Mouse (Mus musculus): Measurements from ENCODE around the gene Pik3r4.
"Not testable (repeated sequence)": the region's sequence is repeated elsewhere in the genome, so short reads cannot be mapped to it uniquely, and the experiment has no call there.

Gene Pik3r4

GRCm38 (mm10) chr9:105642460-105643371, at the start of gene Pik3r4:
Gene Pik3r4, plus strand, starts transcription at chr9:105642978.
- peak; percentile 87 for DNase-seq

DNA sequence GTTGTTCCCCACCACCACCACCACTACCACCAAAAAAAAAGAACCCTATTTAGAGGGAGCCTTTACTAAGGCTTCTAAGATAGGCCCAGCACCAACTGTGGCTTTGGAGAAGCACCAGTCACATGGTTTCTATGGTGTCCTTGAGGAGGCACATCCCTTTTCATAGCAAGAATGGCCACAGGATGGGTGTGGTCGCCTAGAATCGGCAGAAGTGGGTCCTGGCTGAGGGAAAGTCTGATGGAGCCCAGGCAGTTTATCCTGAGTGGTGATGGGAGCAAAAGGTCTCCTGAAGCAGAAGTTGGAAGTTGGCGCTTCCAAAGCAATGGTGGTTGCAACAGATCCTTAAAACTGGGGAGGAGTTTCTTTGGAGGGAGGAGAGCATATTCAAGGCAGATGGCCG, 43.9 kb upstream of the Pik3r4 start:
- no peak for DNase-seq

DNA sequence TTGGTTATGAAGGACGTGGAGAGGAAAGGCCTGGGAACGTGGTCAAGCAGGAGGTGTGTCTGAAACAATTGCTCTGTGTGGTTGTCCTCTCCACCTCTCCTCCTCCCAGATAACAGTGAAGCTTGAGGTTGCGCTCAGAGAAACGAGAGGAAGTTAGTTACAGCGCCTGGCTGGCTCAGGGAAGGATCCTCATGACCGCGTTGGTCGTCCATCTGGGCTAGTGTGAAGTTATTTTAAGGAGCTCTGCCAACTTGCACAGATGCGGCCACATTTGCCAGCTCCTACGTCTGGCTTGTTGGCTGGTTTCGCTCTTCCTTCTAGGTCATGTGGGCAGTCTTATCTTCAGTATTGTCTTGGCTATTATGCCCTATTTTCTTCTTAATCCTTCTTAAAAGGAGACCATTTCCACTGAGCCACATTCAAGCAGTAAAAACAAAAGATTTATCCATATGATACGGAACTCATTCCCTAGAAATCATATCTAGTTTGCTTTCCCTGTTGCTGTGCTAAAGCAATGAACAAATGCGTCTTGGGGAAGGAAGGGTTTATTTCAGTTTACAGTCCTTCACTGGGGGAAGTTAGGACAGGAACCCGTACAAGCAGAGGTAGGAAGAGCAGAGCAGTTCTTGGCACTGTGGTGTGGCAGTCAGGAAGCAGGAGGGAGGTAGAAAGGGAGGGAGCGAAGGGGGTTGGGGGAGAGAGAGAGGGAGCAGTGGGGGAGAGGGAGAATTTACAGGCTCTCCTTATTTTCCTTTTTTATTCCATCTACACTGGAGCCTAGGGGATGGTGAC, 30.6 kb upstream of the Pik3r4 start:
- peak; percentile 45 for DNase-seq

DNA sequence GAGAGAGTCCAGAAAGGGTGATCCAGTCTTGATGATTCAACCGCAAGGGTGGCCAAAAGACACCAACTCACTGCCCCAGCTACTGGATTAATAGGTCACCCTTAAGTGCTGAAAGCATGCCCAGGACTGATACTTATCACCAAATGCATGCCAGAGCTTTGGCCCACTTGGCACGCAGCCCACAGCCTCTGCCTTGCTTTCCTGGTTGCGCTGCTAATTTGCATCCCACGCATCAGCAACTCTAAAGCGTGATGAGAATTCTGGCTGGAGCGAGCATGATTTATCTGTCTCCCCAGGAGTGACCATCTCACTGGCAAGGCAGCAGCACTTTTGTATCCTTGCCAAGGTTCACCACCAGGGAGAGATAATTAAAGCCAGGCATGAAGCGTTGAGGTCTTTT, 29.9 kb upstream of the Pik3r4 start:
- peak; percentile 86 for DNase-seq

- DNase-seq, result no peak
These were observed 26.8 kb upstream of the Pik3r4 start for GRCm38 (mm10) chr9:105615952-105616351.

DNA sequence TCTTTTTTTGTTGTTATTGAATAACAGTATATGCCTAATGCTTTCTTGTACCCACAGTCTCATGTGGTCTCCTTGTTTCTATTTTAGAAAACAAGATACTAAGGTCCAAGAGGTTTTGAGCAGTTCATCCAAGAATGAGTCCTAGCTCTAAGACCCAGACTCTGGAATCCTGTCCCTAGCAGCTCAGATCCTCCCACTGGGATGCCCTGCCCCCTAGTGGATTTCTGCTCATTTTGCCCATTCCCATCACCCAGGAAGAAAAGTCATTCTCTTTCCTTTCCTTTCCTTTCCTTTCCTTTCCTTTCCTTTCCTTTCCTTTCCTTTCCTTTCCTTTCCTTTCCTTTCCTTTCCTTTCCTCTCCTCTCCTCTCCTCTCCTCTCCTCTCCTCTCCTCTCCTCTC, 25.5 kb upstream of the Pik3r4 start:
- DNase-seq, result peak; percentile 65

DNA sequence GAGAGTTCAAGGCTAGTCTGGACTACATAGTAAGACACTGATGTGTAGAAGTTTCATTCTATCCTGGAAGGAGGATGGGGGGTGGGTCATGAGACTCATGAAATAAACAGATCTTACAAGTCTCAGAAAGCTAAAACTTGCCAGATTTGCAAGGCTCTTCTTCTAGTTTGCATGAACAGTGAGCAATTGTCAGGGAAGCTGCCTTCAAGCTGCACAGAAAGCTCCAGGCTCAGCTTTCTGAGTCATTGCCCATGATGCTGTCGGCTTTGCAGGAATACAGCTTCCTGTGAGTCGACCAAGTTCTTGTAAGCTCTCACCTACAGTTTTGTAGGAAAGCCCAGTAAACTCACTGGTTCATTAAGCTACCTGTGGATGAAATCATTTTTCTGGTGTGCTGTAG, 8.8 kb upstream of the Pik3r4 start:
- DNase-seq, result no peak

GRCm38 (mm10) chr9:105641377-105641776, 1.4 kb upstream of the Pik3r4 start:
- DNase-seq, result not testable (repeated sequence)

DNA sequence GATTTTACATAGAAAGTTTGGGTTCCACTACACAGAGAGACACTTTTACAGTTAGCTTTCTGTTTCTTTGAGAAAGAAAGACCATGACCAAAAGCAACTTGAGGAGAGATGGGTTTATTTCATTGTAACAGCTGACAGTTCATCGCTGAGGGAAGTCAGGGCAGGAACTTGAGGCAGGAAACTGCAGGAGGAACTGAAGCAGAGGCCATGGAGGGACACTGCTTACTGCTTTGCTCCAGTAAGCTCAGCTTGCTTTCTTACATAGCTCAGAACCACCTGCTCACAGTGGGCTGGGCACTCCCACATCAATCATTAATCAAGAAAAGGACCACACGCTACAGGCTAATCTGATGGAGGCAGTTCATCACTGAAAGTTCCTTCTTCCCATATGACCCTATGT, 13.4 kb downstream of the Pik3r4 start:
- DNase-seq, result no peak

GRCm38 (mm10) chr9:105658216-105658615, 15.4 kb downstream of the Pik3r4 start:
- DNase-seq, result no peak

DNA sequence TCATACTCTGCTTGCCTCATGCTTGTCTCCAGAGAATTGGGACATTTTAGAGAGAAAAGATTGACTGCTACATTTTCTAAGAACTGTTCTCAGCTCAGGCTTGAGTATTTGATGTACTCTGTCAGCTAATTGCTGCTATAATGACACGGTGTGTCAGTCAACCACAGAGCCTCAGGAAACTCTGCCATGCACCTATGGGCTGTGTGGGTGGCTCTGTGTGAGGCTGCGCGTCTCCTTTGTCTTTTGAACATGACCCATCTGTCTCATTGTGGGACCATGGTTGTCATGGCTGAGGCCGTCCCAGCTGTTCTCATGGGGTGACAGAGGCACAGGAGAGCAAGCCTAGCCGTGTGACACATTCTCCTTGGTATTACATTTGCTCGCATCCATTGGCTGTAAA, 17.1 kb downstream of the Pik3r4 start:
- DNase-seq, result no peak

DNA sequence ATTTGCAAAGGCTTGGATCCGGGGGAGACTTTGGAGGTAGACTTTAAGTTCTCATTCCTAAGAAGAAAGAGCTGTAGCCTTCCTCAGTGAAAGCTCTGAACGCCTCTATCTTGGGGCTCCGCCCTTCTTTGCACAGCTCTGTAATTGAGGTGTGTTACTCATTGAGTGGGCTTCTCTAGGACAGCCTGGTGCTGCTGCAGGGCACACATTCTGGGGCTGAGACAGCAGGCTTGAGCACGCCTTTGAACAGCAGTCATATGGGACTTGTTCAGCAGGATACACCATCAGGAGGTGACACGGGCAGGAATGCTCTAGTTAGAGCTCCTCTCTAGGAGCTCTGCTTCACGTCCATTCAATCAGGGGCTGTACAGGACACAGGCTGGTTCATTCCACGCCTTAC, 22.5 kb downstream of the Pik3r4 start:
- no peak for DNase-seq

GRCm38 (mm10) chr9:105670916-105671315, 28.1 kb downstream of the Pik3r4 start:
- DNase-seq, result no peak

GRCm38 (mm10) chr9:105672032-105672431, 29.3 kb downstream of the Pik3r4 start:
- DNase-seq, result no peak

DNA sequence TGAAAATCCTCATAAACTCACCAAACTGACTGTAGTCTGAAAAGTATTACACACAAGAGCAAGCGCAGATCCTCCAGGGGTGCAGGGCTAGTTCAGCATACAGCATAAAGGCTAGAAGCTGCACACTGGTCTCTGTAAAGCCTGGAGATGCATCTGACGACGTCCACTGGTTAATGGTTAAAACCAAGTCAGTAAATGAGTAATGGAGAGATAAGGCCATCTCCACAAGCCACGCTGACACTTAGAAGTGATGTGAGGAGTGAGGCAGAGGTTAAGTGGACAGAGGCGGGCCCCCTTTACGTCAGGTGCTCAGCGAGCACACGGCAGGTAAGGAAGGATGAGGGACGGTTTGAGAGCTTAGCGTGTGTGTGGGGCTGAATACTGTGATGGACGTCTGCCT, 33.2 kb downstream of the Pik3r4 start:
- DNase-seq, result no peak

- no peak for DNase-seq
These were observed 38.6 kb downstream of the Pik3r4 start for GRCm38 (mm10) chr9:105681386-105681785.

DNA sequence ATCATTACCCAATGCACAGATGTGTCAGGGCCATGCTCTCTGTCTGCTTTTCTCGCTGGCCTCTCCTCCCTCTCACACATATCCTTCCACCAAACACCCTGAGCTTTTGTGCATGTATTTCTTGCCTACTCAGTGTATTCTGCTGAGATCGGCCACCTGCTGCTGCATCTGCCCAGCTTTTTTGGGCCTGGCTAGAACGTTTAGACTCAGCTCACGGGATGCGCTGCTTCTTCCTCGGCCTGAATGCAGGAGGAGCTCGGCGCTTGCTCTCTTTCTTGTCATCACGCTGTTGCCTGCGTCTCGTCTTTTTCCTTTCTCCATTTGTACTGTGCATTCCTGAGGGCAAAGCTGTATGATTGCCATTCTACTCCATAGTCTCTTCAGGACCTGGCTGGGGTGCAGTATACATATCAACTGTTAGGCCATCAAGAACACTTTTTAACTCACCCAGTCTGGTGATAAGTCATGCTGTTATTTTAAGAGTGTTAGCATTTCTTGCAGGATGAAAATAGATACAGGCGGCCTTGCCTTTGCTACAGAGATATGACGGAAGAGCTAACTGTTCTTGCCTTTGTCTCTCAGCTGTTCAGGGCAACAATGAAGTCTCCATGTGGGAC, 41.9 kb downstream of the Pik3r4 start:
- no peak for DNase-seq

DNA sequence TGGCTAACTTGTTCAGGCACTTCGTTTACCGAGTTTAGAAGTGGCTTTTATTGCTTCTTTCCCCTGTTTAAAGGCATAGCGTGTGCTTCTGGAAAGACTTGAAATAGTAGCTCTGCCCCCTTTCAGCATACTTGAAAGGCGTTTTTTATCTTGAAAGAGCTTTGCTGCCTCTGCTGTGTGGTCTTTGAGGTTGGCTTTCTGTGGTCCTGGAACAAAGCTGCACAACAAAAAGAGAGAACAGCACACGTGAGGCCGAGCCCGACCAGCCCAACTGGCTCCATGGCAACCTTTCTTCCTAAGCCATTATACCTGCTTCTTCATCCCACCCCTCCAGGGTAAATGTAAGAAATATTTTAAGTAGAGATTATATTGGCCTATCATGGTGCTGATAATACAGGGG, 46.7 kb downstream of the Pik3r4 start:
- no peak for DNase-seq

DNA sequence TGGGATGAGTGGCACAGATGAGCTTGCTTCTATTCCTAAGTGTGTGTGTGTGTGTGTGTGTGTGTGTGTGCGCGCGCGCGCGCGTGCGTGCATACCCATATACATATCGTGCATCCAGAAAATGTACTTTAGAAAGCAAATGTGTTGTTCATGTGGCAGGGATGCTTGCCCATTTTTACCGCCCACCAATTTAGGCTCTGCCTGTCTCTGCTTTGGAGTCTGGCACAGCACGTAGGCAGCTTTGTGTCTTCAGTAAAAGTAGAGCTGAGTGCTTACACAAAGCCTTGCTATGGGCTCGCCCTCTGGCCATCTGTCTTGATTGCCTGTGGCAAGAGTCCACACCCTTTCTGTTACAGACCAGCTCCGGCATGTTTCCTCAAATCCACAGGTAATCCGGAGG, 49.7 kb downstream of the Pik3r4 start:
- no peak for DNase-seq

DNA sequence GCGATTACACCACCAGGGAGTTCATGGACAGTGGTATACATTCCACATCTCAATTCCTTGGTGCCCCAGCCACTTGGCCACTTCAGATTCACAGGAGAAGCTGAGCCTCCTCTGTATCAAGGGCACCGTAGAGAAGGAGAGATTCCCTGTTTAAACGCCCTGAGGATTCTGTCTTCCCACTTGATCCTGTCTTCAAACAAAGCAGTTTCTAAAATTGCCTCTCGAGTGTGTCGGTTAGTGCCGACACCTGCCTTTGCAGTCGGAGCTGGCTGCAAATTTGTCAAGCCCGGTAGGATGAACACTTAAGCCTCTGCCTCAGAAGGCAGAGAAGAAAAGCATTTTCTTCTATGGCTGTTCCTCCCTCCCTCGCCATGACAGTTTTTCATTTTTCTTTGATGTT, 50.3 kb downstream of the Pik3r4 start:
- DNase-seq, result no peak

DNA sequence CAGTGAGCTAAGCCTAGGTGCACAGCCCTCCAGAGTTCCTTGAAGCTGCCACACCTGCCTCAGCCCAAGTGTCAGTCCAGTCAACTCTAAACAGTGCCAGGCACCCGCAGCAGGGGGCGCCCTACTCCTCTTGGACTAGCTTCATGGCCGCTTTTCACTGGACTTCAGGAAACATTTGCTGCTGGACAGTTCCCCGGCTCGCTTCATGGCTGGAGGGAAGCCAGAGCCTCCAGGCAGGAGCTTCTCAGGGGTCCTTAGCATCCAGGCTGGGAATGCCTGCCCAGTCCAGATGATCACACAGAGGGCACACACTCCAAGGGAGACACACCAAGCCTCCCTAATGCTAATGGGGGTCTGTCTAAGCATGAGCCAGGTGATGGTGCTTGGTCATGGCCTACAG, 51.1 kb downstream of the Pik3r4 start:
- DNase-seq, result peak; percentile 82

GRCm38 (mm10) chr9:105696818-105697564, 54.2 kb downstream of the Pik3r4 start:
- DNase-seq, result no peak

Data from kidney, adult 18-20 months (tissue).